Mouse (Mus musculus) retina, adult 2 months (tissue): ENCODE results near the gene Nelfcd.

ENCODE experiments used
- DNase-seq: peaks from one replicate; pipeline ENCODE4 v3.0.0-alpha.2; 2012; ENCODE audit warnings: low read depth, low spot score

Nelfcd gene

DNA sequence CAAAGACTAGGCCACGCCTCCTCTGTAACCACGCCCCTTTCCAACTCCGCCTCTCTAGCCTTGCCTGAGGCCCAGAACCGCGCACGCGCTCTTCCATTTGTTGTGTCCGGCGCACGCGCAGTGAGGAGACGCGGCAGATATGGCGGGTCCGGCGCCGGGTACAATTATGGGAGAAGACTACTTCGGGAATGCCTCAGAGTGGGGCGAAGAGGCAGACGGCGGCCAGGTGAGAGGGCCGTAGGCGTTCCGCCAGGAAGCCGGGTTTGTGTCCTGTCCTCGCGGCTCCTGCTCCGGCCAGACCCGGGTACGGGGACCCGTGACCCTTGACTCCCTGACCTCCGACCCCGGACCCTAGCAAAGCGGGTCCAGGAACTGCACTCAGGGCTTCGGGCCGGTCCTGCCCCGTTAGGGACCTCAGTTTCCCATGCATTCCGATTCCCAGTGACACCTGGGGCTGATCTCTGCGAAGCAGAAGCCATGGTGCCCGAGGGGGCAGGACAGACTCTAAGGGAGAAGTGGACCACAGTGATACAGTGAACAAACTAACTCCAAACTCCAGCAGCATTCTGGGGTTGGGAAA, at the start of gene Nelfcd:
Nelfcd (plus strand) TSS at position 74 of the 580 bp plus-strand sequence.
- peak; percentile 95 for DNase-seq

DNA sequence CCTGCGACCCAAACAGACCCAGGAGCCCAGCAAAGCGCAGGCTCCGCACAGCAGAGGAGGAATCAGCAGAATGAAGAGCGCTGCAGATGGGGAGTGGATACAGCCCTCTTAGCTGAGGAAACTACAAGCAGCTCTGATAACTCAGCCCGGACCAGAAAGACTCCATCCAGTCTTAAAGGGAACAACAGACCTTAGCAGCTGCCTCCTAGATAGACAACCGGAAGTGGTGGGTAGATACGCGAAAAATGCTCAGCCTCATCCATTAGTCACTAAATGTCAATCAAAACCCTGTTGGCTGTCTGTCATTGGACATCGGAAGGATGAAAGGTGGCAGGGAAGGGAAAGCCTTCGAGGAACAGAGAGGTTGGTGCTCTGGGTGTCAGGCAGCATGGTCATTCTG, 49.0 kb upstream of the Nelfcd start:
- DNase-seq: no peak

DNA sequence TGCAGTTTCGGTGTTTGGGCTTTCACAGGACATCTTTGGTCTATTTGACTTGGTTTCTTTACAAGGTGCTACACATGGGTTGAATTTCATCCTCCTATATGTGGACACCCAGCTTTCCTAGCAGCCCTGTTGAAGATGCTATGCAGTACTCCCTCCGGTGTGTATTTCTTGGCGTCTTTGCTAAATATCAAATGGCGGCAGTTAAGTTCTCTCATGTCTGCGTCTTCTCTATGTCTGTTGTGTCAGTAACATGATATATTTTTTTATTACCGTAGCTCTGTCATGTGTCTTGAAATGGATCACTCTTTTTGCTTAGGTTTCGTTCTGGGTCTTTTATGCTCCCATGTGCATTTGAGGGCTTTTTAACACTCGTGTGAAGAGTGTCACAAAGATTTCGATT, 34.6 kb upstream of the Nelfcd start:
- no peak for DNase-seq

- no peak for DNase-seq
These were observed 23.7 kb upstream of the Nelfcd start for GRCm38 (mm10) chr2:174391936-174392335.

GRCm38 (mm10) chr2:174392554-174392953, 23.1 kb upstream of the Nelfcd start:
- no peak for DNase-seq

DNA sequence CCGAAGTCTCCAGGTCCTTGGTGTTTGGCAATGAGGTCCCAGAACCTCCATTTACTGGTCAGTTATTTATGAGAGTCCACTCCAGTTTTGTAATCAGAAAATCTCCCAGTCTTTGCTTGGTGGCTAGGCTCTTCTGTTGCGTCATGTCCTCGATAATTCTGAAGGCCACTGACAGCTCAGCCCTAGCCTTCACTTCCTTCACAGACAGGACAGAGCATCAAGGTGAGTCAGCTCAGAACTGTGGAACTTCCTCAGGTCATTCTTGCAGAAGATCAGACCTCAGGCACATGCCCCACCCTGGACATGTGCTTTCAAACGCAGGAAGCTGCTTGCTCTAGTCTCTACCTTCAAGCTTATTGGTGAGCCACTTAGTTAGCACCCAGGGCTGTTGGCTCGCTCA, 22.2 kb upstream of the Nelfcd start:
- no peak for DNase-seq

DNA sequence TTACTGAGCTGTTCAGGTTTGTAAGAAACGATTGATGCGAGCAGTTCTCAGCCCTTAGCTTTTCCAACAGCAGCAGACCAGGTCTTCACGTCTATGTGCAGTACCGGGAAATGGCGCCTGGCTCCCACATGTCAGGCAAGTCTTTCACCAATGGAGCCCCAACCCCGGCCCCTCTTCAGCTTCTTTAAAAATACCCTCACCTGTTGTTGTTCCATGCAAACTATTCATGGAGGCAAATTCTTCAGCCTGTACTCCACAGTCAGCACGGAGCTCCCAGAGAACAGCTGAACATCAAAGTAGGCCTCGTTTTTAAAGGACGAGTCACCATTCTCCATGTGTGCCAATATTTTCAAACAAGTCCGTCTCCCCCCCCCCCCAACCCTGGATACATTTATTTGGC, 19.0 kb upstream of the Nelfcd start:
- no peak for DNase-seq

DNA sequence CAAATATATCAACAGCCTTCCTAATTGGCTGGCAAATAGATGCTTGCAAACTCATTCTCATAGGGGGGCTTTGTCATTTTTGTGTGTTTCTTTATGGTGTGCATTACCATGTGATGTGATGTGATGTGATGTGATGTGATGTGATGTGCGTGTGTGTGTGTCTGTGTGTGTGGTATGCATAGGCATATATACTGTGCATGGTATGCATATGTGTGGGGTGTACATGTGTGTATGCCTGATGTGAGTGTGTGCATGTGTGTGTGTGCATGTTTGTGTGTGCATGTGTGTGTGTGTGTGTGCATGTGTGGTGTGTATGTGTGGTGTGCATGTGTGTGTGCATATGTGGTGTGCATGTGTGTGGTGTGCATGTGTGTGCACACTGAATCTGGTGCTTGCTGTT, 18.5 kb upstream of the Nelfcd start:
- DNase-seq: no peak

- no peak for DNase-seq
These were observed 17.7 kb upstream of the Nelfcd start for GRCm38 (mm10) chr2:174397881-174398280.

- DNase-seq: no peak
These were observed 15.2 kb upstream of the Nelfcd start for GRCm38 (mm10) chr2:174400396-174400795.

DNA sequence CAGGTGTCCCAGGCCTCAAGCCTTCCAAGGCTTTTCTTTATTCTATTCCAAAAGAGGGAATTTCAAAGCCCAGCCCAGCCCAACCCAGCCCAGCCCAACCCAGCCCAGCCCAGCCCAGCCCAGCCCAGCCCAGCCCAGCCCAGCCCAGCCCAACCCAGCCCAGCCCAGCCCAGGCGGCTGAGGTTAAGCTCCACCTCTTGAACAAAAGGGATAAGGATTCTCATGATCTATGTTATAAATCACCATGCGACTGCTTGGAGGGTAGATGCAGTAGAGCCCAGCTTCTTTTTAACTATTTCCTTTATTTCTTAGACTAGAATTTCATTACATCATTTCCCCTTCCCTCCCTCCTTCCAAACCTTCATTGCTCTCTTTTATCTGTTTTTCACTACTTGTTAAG, 5.4 kb upstream of the Nelfcd start:
- DNase-seq: no peak

DNA sequence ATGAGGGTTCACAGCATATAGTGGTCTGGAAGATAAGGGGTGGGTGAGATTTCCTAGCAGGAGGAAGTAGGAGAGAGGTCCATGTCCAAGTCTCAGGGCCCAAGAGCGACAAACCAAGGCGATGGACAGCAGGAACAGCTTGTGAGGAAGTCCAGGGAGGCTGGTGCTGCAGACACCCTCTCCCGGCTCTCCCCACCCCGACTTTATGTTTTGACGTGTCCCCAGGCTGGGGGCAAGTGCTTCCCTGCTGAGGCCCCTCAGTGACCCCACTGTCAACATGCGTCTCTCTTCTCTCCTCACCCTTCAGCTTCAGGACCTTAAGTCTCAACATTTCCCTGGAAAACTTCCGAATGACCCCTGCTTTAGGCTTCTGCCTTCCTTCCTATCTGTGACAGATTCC, 2.5 kb upstream of the Nelfcd start:
- no peak for DNase-seq

DNA sequence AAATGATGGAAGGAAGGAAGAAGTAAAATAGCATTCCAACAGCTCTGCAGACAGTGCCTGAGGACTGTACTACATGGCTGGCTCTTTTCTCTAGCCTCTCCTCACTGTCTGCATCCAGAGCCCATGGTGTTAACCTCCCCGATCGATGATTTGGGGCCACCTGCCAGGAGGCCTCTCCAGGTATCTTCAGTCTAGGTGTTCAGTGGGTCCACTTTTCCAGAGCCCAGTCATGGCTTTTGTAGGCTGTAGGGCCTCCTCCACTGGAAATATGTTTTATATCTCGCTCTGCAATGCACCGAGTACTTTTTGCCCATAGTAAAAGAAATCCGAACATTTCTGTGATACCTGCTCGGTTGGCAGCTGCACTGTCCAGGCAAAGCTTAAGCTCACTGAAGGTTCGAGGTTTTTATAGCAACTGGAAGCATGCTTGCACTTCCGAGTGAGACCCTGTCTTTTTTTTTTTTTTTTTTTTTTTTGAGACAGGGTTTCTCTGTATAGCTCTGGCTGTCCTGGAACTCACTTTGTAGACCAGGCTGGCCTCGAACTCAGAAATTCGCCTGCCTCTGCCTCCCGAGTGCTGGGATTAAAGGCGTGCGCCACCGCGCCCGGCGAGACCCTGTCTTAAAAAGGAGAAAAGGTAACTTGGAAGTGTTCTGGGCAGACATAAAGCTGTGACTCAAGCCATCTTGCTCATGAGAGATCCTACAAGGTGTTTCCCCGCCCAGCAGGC, 438 bp upstream of the Nelfcd start:
- no peak for DNase-seq

DNA sequence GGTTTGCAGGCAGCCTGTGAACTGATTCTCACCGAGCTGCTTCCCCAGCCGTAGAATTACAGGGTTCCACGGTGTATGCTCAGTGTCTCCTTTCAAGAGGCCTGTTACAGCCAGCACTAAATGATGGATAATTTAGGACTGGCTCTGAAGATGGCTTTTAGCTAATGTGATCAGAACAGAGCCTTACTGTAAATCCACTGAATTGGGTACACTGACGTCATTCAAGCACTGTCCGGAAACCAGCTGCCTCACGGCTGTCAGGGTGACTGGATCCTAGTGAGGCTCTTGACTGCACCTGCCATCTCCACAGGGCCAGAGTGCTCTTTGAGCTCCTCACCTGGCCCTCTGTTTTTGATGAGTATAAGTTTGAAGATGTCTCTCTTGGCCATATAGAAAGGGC, 5.5 kb downstream of the Nelfcd start:
- no peak for DNase-seq

DNA sequence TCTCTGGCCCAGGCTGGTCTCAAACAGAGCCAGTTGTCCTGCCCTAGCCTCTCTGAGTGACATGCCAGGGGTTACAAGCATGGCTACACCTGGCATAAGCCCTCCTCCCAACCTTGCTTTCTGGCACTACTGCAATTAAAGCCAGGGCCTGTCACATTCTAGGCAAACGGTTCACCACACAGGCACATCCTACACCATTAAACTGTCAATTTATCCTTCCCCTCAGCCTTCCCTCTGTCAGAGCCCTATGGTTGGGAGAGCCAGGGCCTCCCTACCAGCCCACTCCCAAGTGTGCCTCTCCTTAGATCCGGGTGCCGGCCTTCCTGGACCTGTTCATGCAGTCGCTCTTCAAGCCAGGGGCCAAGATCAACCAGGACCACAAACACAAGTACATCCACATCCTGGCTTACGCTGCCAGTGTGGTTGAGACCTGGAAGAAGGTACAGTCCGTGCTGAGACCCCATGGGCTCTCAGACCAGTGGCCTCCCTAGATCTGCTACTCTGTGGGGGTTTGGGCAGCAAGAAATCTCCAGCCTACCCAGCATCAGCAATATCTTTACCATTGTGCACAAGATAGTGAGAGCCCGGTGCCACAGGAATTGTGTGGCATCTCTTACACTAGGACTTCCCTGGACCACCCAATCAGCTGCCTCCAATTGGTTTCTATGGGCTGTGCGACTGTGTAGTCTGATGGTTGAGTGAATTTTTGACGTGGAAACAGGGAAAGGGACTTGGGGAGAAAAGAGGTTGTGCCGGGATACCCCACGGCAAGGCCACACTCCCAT, 8.9 kb downstream of the Nelfcd start:
- DNase-seq: no peak

GRCm38 (mm10) chr2:174426856-174427255, 11.3 kb downstream of the Nelfcd start:
- no peak for DNase-seq

DNA sequence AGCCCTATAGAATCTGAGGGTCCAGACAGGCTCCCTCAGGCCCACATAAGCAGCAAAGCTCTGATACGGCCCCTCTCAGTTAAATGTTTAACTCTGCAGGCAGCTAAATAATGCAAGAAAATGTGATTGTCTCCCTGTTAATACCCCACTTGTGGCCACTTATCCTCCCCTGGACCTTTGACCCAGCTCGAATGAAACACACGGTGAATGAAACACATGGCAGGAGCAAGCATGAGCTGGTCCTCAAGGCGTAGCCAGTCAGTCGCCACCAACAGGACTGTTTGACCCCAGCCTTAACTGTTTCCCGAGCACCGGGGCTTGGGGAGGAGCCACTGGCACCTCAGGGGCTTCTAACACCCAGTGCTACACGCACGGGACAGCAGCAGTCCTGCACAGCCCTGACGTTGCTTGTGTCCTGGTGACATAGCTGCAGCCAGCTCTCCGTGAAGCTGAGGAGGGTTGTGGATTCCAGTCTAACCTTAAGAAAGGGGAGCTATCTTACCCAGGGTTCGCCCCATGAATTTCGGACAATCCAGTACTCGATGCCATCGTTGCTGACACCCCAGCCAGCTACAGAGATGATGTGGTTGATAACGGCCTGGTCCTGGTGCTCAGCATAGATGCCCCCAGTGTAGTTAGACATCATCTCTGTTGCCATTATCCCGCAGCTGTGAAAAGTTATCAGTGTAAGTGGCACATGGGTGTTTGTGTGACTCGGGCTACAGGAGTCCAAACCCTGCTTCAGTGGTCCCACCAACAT, 12.7 kb downstream of the Nelfcd start:
- DNase-seq: no peak

- no peak for DNase-seq
These were observed 13.5 kb downstream of the Nelfcd start for GRCm38 (mm10) chr2:174428996-174429591.

DNA sequence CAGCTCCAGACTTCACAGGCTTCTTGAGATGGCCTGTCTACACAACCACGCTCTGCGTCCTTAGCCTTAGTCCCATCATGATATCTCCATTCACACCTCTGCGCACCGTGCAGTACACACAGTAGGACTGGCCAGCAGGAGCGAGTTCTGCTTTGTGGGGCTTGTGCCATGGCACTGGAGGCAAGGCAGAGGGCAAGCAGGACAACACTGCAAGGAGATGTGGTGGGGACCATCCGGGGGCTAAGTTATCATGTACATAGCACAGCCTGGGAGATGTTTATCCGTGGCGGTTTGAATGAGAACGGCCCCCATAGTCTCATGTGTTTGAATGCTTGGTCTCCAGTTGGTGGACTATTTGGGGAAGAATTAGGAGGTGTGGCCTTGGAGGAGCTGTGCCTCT, 19.3 kb downstream of the Nelfcd start:
- no peak for DNase-seq

- DNase-seq: no peak
These were observed 20.6 kb downstream of the Nelfcd start for GRCm38 (mm10) chr2:174436076-174436701.
